Mouse (Mus musculus) stomach, embryonic 14.5 days (tissue): ENCODE results near the gene Gm17720. TPM values are rescaled to one million over a fixed set of nuclear protein-coding genes. Genes with fewer than 3 reads are reported as not detected.

Source experiments
- ATAC-seq: fragments of 200-750 bp; cut with Nextera tagmentation; 2 replicates; pipeline ENCODE4 v1.8.0; 2017; ENCODE audit warnings: low read depth, moderate TSS enrichment; ENCODE audit not compliant: insufficient number of reproducible peaks, insufficient read depth, low FRiP score
- H3K27ac ChIP-seq: fragments of 300-500 bp; sonication (generic); 2 replicates; pipeline ENCODE4 v1.5.1; 2014; ENCODE audit warnings: mild to moderate bottlenecking, low read length, moderate library complexity, mixed read lengths
- H3K27me3 ChIP-seq: fragments of 300-500 bp; sonication (generic); 2 replicates; pipeline ENCODE4 v1.6.1; 2014; ENCODE audit warnings: low read length, control low read depth, mixed read lengths; ENCODE audit not compliant: control insufficient read depth, insufficient read depth
- H3K36me3 ChIP-seq: fragments of 300-500 bp; sonication (generic); 2 replicates; pipeline ENCODE4 v1.6.1; 2014; ENCODE audit warnings: mild to moderate bottlenecking, control low read depth, low read length, moderate library complexity, mixed read lengths; ENCODE audit not compliant: control insufficient read depth, insufficient read depth
- H3K4me1 ChIP-seq: fragments of 300-500 bp; sonication (generic); 2 replicates; pipeline ENCODE4 v1.6.1; 2014; ENCODE audit warnings: low read length, control low read depth, mixed read lengths; ENCODE audit not compliant: control insufficient read depth, insufficient read depth
- H3K4me2 ChIP-seq: fragments of 300-500 bp; sonication (generic); replicated peaks from 2 replicates; pipeline ENCODE4 v1.6.1; 2014; ENCODE audit warnings: low read depth, low read length, control low read depth
- H3K4me3 ChIP-seq: fragments of 300-500 bp; sonication (generic); 2 replicates; pipeline ENCODE4 v1.5.1; 2014; ENCODE audit warnings: low read depth, low read length, control low read depth
- H3K9ac ChIP-seq: fragments of 300-500 bp; sonication (generic); replicated peaks from 2 replicates; pipeline ENCODE4 v1.6.1; 2014; ENCODE audit warnings: low read depth, mild to moderate bottlenecking, control low read depth, low read length, moderate library complexity, mixed read lengths
- H3K9me3 ChIP-seq: fragments of 300-500 bp; sonication (generic); 2 replicates; pipeline ENCODE4 v1.6.1; 2016; ENCODE audit warnings: low read depth, low read length, control low read depth; ENCODE audit not compliant: control insufficient read depth
- WGBS: fragments of 180-500 bp; shearing (Covaris S2); extraction: QIAGEN DNeasy Blood & Tissue Kit; methylation state at CpG from one replicate; pipeline ENCODE4 v1.1.7; 2014; 5-methylcytosine and 5-hydroxymethylcytosine counted together
- polyA plus RNA-seq: library from polyadenylated mRNA; unstranded; fragments of >200 nt; fragmentation: Nextera tagmentation; extraction: Ambion mirVana; gene quantifications from 2 replicates; pipeline ENCODE4 v1.2.1, GENCODE M21; 2014

Gm17720 gene
- polyA plus RNA-seq, result not detected in 2 replicates

DNA sequence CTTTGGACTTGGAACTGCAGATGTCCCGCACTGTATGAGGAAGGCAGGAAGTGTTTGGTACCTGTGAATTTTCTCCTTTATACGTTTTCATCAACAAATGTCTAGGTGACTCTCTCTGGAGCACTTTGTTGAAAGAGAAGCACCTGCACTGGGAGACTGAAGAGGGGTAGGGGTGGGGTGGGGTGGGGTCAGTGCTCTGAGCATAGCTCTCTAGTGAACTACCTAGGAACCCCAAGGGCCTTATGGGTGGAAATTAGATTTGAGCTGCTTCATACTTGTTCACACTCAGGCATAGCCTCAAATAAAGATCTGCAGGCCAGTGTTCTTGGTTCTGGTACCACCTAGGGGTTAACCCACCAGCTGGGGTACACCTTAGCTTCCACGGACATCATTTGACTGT lies at the start of gene Gm17720:
Gm17720 (minus strand) TSS at position 101 of the 400 bp plus-strand sequence.
- Histone ChIP-seq H3K4me1 (no peaks in the 10 kb centered on the region), H3K27me3 (no peaks in the 10 kb centered on the region), H3K4me2 (no peak within 1 kb of the TSS), H3K9me3 (no peaks in the 10 kb centered on the region), H3K4me3 (no peak within 1 kb of the TSS), H3K9ac (no peak within 1 kb of the TSS), H3K36me3 (no peaks in the 10 kb centered on the region), H3K27ac (no peak within 1 kb of the TSS)
- no peak for ATAC-seq
- 84% methylated on average over 3 of the region's 3 CpGs for WGBS

- Histone ChIP-seq H3K36me3 (no peaks in the 10 kb centered on the region), H3K27ac (no peak overlapping the region), H3K9ac (no peak overlapping the region), H3K4me1 (no peaks in the 10 kb centered on the region), H3K9me3 (no peaks in the 10 kb centered on the region), H3K27me3 (no peaks in the 10 kb centered on the region), H3K4me3 (no peak overlapping the region), H3K4me2 (no peak overlapping the region)
- no peak for ATAC-seq
- WGBS, result under 1% methylated on average over 4 of the region's 4 CpGs
Measured at GRCm38 (mm10) chr8:110145538-110145937, 43.0 kb upstream of the Gm17720 start.

DNA sequence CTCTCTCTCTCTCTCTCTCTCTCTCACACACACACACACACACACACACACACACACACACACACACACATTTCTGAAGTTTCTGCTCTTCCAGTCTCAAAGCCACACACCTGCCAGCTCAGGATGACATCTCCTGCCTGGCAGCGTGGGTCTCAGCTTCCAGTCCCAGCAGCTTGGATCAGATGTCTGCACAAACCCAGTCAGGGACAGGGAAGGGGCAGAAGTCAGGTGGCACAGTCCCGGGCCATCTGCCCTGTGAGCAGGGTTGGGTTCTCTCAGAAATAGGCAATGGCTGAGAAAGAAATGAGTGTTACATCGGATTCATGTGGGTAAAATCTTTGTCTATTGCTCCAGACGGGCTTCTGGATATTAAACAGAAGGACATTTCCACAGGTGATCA lies 38.2 kb upstream of the Gm17720 start:
- Histone ChIP-seq H3K36me3 (no peaks in the 10 kb centered on the region), H3K4me2 (no peak overlapping the region), H3K9me3 (no peaks in the 10 kb centered on the region), H3K4me1 (no peaks in the 10 kb centered on the region), H3K9ac (no peak overlapping the region), H3K27me3 (no peaks in the 10 kb centered on the region), H3K4me3 (no peak overlapping the region), H3K27ac (no peak overlapping the region)
- no peak for ATAC-seq
- 72% methylated on average over 4 of the region's 4 CpGs for WGBS

GRCm38 (mm10) chr8:110140156-110140555 lies 37.6 kb upstream of the Gm17720 start:
- Histone ChIP-seq H3K27me3 (no peaks in the 10 kb centered on the region), H3K4me1 (no peaks in the 10 kb centered on the region), H3K27ac (no peak overlapping the region), H3K9ac (no peak overlapping the region), H3K4me3 (no peak overlapping the region), H3K9me3 (no peaks in the 10 kb centered on the region), H3K4me2 (no peak overlapping the region), H3K36me3 (no peaks in the 10 kb centered on the region)
- no peak for ATAC-seq
- WGBS, result 60% methylated on average over 3 of the region's 3 CpGs

GRCm38 (mm10) chr8:110135515-110135914 lies 33.0 kb upstream of the Gm17720 start:
- WGBS, result 79% methylated on average over 7 of the region's 7 CpGs
- Histone ChIP-seq H3K9me3 (no peaks in the 10 kb centered on the region), H3K27ac (no peak overlapping the region), H3K4me3 (no peak overlapping the region), H3K9ac (no peak overlapping the region), H3K4me2 (no peak overlapping the region), H3K36me3 (no peaks in the 10 kb centered on the region), H3K4me1 (no peaks in the 10 kb centered on the region), H3K27me3 (no peaks in the 10 kb centered on the region)
- no peak for ATAC-seq

- no peak overlapping the region for H3K9ac ChIP-seq
Measured at GRCm38 (mm10) chr8:110134236-110134635, 31.7 kb upstream of the Gm17720 start.

DNA sequence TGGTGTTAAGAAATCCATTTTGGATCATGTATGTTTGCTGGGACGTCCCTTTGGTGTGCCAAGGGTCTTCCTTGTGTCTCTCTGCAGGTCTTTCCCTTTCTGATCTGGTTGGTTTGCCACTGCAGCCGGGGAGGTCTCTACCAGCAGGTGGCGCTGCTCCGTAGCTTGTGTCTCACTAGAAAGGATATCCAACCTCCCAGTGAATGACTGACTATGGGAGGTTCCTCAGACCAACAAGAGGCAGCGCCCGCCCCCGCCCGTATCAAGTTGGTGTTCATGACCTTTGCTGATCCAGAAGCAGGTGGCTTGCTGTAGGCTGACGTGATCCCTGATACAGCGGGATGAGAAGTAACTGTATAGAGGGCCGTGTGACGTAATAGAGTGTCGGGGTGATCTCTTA lies 28.0 kb upstream of the Gm17720 start:
- no peak overlapping the region for H3K4me2 ChIP-seq
- ATAC-seq, result peak; percentile 18; the same call in 1 of the 2 replicates
- no peak overlapping the region for H3K27ac ChIP-seq
- no peak overlapping the region for H3K9ac ChIP-seq
- no peaks in the 10 kb centered on the region for H3K4me1 ChIP-seq
- H3K27me3 ChIP-seq, result no peaks in the 10 kb centered on the region
- no peaks in the 10 kb centered on the region for H3K9me3 ChIP-seq
- no peaks in the 10 kb centered on the region for H3K36me3 ChIP-seq
- no peak overlapping the region for H3K4me3 ChIP-seq
- 18% methylated on average over 13 of the region's 13 CpGs for WGBS

More at GRCm38 (mm10) chr8:110134236-110134635, 31.7 kb upstream of the Gm17720 start:
- Histone ChIP-seq H3K4me2 (no peak overlapping the region), H3K4me3 (no peak overlapping the region), H3K27ac (no peak overlapping the region), H3K9me3 (no peaks in the 10 kb centered on the region), H3K4me1 (no peaks in the 10 kb centered on the region), H3K36me3 (no peaks in the 10 kb centered on the region), H3K27me3 (no peaks in the 10 kb centered on the region)
- 93% methylated on average over 8 of the region's 8 CpGs for WGBS
- ATAC-seq, result no peak

GRCm38 (mm10) chr8:110119715-110120114 lies 17.2 kb upstream of the Gm17720 start:
- no peak for ATAC-seq
- 36% methylated on average over 6 of the region's 6 CpGs for WGBS
- no peak overlapping the region for H3K9ac ChIP-seq
- no peaks in the 10 kb centered on the region for H3K9me3 ChIP-seq
- no peaks in the 10 kb centered on the region for H3K27me3 ChIP-seq
- no peaks in the 10 kb centered on the region for H3K36me3 ChIP-seq
- no peak overlapping the region for H3K27ac ChIP-seq
- no peaks in the 10 kb centered on the region for H3K4me1 ChIP-seq
- H3K4me2 ChIP-seq, result no peak overlapping the region
- no peak overlapping the region for H3K4me3 ChIP-seq

- WGBS, result 86% methylated on average over 15 of the region's 15 CpGs
- no peaks in the 10 kb centered on the region for H3K36me3 ChIP-seq
- H3K4me3 ChIP-seq, result no peak overlapping the region
- no peak overlapping the region for H3K9ac ChIP-seq
- no peak for ATAC-seq
- H3K9me3 ChIP-seq, result no peaks in the 10 kb centered on the region
- no peak overlapping the region for H3K27ac ChIP-seq
- no peaks in the 10 kb centered on the region for H3K4me1 ChIP-seq
- H3K4me2 ChIP-seq, result no peak overlapping the region
- no peaks in the 10 kb centered on the region for H3K27me3 ChIP-seq
Measured at GRCm38 (mm10) chr8:110101676-110102075, 877 bp downstream of the Gm17720 start.
